Mouse (Mus musculus) kidney, adult 2 months (tissue): ENCODE results near the gene Psmd3. TPM values are rescaled to one million over a fixed set of nuclear protein-coding genes. Genes with fewer than 3 reads are reported as not detected.
"Not testable (repeated sequence)": the region's sequence is repeated elsewhere in the genome, so short reads cannot be mapped to it uniquely, and the experiment has no call there.

Source experiments
- DNase-seq: peaks from one replicate; pipeline ENCODE4 v3.0.0; 2021
- H3K27ac ChIP-seq: fragments of 200-500 bp; 2 replicates; pipeline ENCODE4 v1.5.1; 2012; ENCODE audit warnings: low read depth, low read length, control low read depth, inconsistent platforms; ENCODE audit not compliant: insufficient read depth
- H3K27me3 ChIP-seq: fragments of 200-500 bp; replicated peaks from 2 replicates; pipeline ENCODE4 v1.6.1; 2012; ENCODE audit warnings: mild to moderate bottlenecking, moderate library complexity, low read length, inconsistent platforms; ENCODE audit not compliant: control insufficient read depth, insufficient read depth
- H3K36me3 ChIP-seq: fragments of 200-500 bp; 2 replicates; pipeline ENCODE4 v1.6.1; 2012; ENCODE audit warnings: mild to moderate bottlenecking, moderate library complexity, low read length, inconsistent platforms; ENCODE audit not compliant: control insufficient read depth, insufficient read depth
- H3K4me1 ChIP-seq: fragments of 200-500 bp; 2 replicates; pipeline ENCODE4 v1.6.1; 2011; ENCODE audit warnings: low read length; ENCODE audit not compliant: control insufficient read depth, insufficient read depth
- H3K4me3 ChIP-seq: fragments of 200-500 bp; 2 replicates; pipeline ENCODE4 v1.5.1; 2011; ENCODE audit warnings: mild to moderate bottlenecking, low read depth, low read length, control low read depth; ENCODE audit not compliant: insufficient read depth
- CTCF ChIP-seq: fragments of 200-500 bp; conservative IDR thresholded peaks from 2 replicates; pipeline ENCODE4 v1.5.1; 2011; ENCODE audit warnings: low read depth, mild to moderate bottlenecking, control low read depth, low read length, moderate library complexity, mixed read lengths; ENCODE audit not compliant: insufficient read depth, insufficient read length
- POLR2A ChIP-seq: fragments of 200-500 bp; IDR thresholded peaks from one replicate; pipeline ENCODE4 v1.6.1; 2011; ENCODE audit warnings: low read depth, low read length, control low read depth
- WGBS: fragments of 180-500 bp; shearing (Covaris S2); methylation state at CpG from one replicate; pipeline ENCODE4 v1.1.7; 2018; 5-methylcytosine and 5-hydroxymethylcytosine counted together
- polyA plus RNA-seq: library from polyadenylated mRNA; depleted of rRNA; stranded (reverse); fragments of >200 nt; gene quantifications from 2 replicates; pipeline ENCODE4 v1.2.3, GENCODE M21; 2012; rRNA removed

Gene Psmd3
- 307 and 331 TPM in 2 replicates for polyA plus RNA-seq

- peaks cover 19% of the 10 kb centered on the region for H3K4me1 ChIP-seq
- H3K27ac ChIP-seq: peak within 1 kb of the TSS; percentile 83
- 5% methylated on average over 45 of the region's 45 CpGs for WGBS
- peaks cover 5% of the 10 kb centered on the region; the same call in 1 of the 2 replicates for H3K36me3 ChIP-seq
- no peaks in the 10 kb centered on the region for H3K27me3 ChIP-seq
- DNase-seq: peak; percentile 98
- H3K4me3 ChIP-seq: peak within 1 kb of the TSS; percentile 98
- TF ChIP-seq CTCF (no peak), POLR2A (peak; percentile 78)
Observed at GRCm38 (mm10) chr11:98681786-98682745, at the start of gene Psmd3. Gene Psmd3 (plus strand): TSS chr11:98682554.

GRCm38 (mm10) chr11:98635312-98635970, 46.9 kb upstream of the Psmd3 start:
- not testable (repeated sequence) for H3K4me1 ChIP-seq, H3K36me3 ChIP-seq, H3K27ac ChIP-seq, H3K27me3 ChIP-seq, H3K4me3 ChIP-seq
- DNase-seq: peak; percentile 36
- TF ChIP-seq CTCF: peak; percentile 26
- WGBS: 31% methylated on average over 10 of the region's 10 CpGs

- Histone ChIP-seq H3K4me1 (no peaks in the 10 kb centered on the region), H3K36me3 (no peaks in the 10 kb centered on the region), H3K27ac (no peak overlapping the region), H3K27me3 (no peaks in the 10 kb centered on the region), H3K4me3 (no peak overlapping the region)
- no peak for TF ChIP-seq CTCF
- no peak for TF ChIP-seq POLR2A
- 86% methylated on average over 1 of the region's 1 CpGs for WGBS
- DNase-seq: no peak
Observed at GRCm38 (mm10) chr11:98637501-98637900, 44.9 kb upstream of the Psmd3 start.

- H3K36me3 ChIP-seq: no peaks in the 10 kb centered on the region
- H3K27ac ChIP-seq: no peak overlapping the region
- H3K27me3 ChIP-seq: no peaks in the 10 kb centered on the region
- WGBS: 62% methylated on average over 5 of the region's 5 CpGs
- no peak for DNase-seq
- no peak overlapping the region for H3K4me3 ChIP-seq
- H3K4me1 ChIP-seq: 0 out of 2 replicates have a peak, but pooled peaks cover 2% of the 10 kb centered on the region
- no peak for TF ChIP-seq POLR2A
- no peak for TF ChIP-seq CTCF
Observed at GRCm38 (mm10) chr11:98640091-98640490, 42.3 kb upstream of the Psmd3 start.

GRCm38 (mm10) chr11:98644757-98645156, 37.6 kb upstream of the Psmd3 start:
- Histone ChIP-seq H3K36me3 (no peaks in the 10 kb centered on the region), H3K27me3 (no peaks in the 10 kb centered on the region), H3K4me3 (no peak overlapping the region), H3K27ac (peak overlapping the region; percentile 37; the same call in 1 of the 2 replicates), H3K4me1 (peaks cover 12% of the 10 kb centered on the region; the same call in 1 of the 2 replicates)
- TF ChIP-seq CTCF (no peak), POLR2A (no peak)
- DNase-seq: peak; percentile 70
- 53% methylated on average over 3 of the region's 3 CpGs for WGBS

- Histone ChIP-seq H3K4me1 (peaks cover 12% of the 10 kb centered on the region; the same call in 1 of the 2 replicates), H3K27me3 (no peaks in the 10 kb centered on the region), H3K4me3 (no peak overlapping the region), H3K36me3 (no peaks in the 10 kb centered on the region), H3K27ac (no peak overlapping the region)
- 28% methylated on average over 2 of the region's 2 CpGs for WGBS
- no peak for TF ChIP-seq CTCF
- no peak for TF ChIP-seq POLR2A
- DNase-seq: peak; percentile 69
Observed at GRCm38 (mm10) chr11:98645946-98646345, 36.4 kb upstream of the Psmd3 start.

- Histone ChIP-seq H3K27me3 (no peaks in the 10 kb centered on the region), H3K36me3 (no peaks in the 10 kb centered on the region), H3K4me1 (peaks cover 12% of the 10 kb centered on the region; the same call in 1 of the 2 replicates), H3K4me3 (no peak within 1 kb of the TSS), H3K27ac (peak within 1 kb of the TSS; percentile 6; the same call in 1 of the 2 replicates)
- 50% methylated on average over 2 of the region's 2 CpGs for WGBS
- DNase-seq: no peak
- TF ChIP-seq POLR2A: no peak
- TF ChIP-seq CTCF: no peak
Observed at GRCm38 (mm10) chr11:98646459-98646858, 35.9 kb upstream of the Psmd3 start, which contains the start of gene Gsdma2. Gene Gsdma2 (plus strand): TSS chr11:98646759.
